Mouse (Mus musculus): ENCODE results near the gene Dalrd3.

DNA sequence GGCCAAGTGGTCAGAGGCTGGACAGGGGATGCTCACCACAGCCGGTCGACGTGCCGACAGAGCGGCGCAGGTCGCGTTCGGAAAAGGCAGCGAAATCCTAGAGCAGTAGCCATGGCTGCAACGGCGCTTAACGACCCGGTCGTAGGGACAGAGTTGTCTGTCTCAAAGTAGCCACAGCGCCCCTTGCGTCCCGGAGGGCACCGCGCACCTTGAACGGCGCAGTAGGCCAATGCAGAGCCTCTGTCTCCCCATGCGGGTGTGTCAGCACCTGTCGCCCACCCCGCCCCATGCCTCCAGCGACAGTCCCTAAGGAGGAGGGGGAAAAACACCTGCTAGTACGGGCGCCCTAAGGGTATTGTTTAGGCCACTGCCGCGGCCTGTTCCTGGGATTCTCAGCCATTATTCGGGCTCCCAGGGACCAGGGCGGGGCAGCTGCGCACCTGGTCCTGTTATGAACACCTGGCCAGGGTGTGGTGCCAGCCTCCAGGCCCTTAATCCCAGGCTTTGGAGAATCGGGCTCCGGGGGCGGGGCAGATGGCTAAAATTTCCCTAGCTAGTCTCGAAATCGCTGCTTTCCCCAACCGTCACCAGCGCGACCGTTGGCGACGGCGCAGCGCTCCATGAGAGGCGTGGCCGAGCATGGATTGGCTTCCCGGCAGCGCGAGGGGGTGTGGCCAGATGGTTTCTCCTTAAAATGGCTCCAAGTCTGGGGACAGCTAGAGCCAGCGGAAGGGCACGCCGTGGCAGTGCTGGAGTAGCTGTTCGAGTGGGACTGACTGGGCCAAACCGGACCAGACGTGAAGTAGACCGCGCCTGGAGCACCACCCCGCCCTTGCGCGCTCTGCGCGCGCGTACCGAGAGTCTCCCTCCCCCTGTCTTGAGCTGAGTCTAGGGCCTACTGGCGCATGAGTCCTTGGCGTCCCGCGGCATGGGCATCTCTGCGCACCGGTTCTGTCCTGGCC lies 2.6 kb upstream of the Dalrd3 start, which contains the start of gene Ndufaf3:
- peak; percentile 88 for TF ChIP-seq CTCF (IDR thresholded peaks at IDR 0.05; ENCODE audit: insufficient read depth, low read length)
- TF ChIP-seq POLR2A (IDR thresholded peaks at IDR 0.05; ENCODE audit: borderline replicate concordance, extremely low read depth, low read depth, low read length): peak; percentile 98

All from lung, adult 2 months (tissue).